Mouse (Mus musculus): Measurements from ENCODE around the gene Slc39a3.
"Not testable (repeated sequence)": the region's sequence is repeated elsewhere in the genome, so short reads cannot be mapped to it uniquely, and the experiment has no call there.

Slc39a3 gene

GRCm38 (mm10) chr10:81006005-81006677 lies 31.1 kb downstream of the Slc39a3 start:
- ATAC-seq (ENCODE audit: low TSS enrichment) = peak; percentile 84

GRCm38 (mm10) chr10:81001161-81001560 lies 36.1 kb downstream of the Slc39a3 start:
- peak; percentile 16; the same call in 1 of the 2 replicates for ATAC-seq (ENCODE audit: low TSS enrichment)

GRCm38 (mm10) chr10:81000197-81001062 lies 36.8 kb downstream of the Slc39a3 start:
- ATAC-seq (ENCODE audit: low TSS enrichment) = no peak

GRCm38 (mm10) chr10:80999362-81000196 lies 37.6 kb downstream of the Slc39a3 start:
- peak; percentile 53 for ATAC-seq (ENCODE audit: low TSS enrichment)

GRCm38 (mm10) chr10:80998778-80999177 lies 38.4 kb downstream of the Slc39a3 start:
- 0 out of 2 replicates have a peak, but pooled peaks have one; percentile 21 for ATAC-seq (ENCODE audit: low TSS enrichment)

GRCm38 (mm10) chr10:80998021-80998420 lies 39.2 kb downstream of the Slc39a3 start:
- no peak for ATAC-seq (ENCODE audit: low TSS enrichment)

GRCm38 (mm10) chr10:80997332-80997731 lies 39.9 kb downstream of the Slc39a3 start:
- ATAC-seq (ENCODE audit: low TSS enrichment) = no peak

- no peak for ATAC-seq (ENCODE audit: low TSS enrichment)
These were observed 40.7 kb downstream of the Slc39a3 start for GRCm38 (mm10) chr10:80996501-80996900.

- peak; percentile 28 for ATAC-seq (ENCODE audit: low TSS enrichment)
These were observed 42.1 kb downstream of the Slc39a3 start for GRCm38 (mm10) chr10:80995091-80995632.

- no peak for ATAC-seq (ENCODE audit: low TSS enrichment)
These were observed 42.6 kb downstream of the Slc39a3 start for GRCm38 (mm10) chr10:80994621-80995020.

GRCm38 (mm10) chr10:80993276-80993675 lies 44.0 kb downstream of the Slc39a3 start:
- no peak for ATAC-seq (ENCODE audit: low TSS enrichment)

GRCm38 (mm10) chr10:80991945-80992344 lies 45.3 kb downstream of the Slc39a3 start:
- no peak for ATAC-seq (ENCODE audit: low TSS enrichment)

- no peak for ATAC-seq (ENCODE audit: low TSS enrichment)
These were observed 46.2 kb downstream of the Slc39a3 start for GRCm38 (mm10) chr10:80991007-80991406.

GRCm38 (mm10) chr10:80990406-80990805 lies 46.8 kb downstream of the Slc39a3 start:
- ATAC-seq (ENCODE audit: low TSS enrichment) = no peak

- not testable (repeated sequence) for ATAC-seq (ENCODE audit: low TSS enrichment)
These were observed 47.4 kb downstream of the Slc39a3 start for GRCm38 (mm10) chr10:80989854-80990253.

- ATAC-seq (ENCODE audit: low TSS enrichment) = no peak
These were observed 47.8 kb downstream of the Slc39a3 start for GRCm38 (mm10) chr10:80989446-80989845.

- ATAC-seq (ENCODE audit: low TSS enrichment) = peak; percentile 65; the same call in 1 of the 2 replicates
These were observed 49.4 kb downstream of the Slc39a3 start for GRCm38 (mm10) chr10:80987709-80988441.

GRCm38 (mm10) chr10:80986754-80987153 lies 50.5 kb downstream of the Slc39a3 start:
- ATAC-seq (ENCODE audit: low TSS enrichment) = no peak

- 0 out of 2 replicates have a peak, but pooled peaks have one; percentile 26 for ATAC-seq (ENCODE audit: low TSS enrichment)
These were observed 51.1 kb downstream of the Slc39a3 start for GRCm38 (mm10) chr10:80985970-80986701.

Measured in frontal cortex, adult (tissue).